Mouse (Mus musculus): Measurements from ENCODE around the gene Wfdc2.

Gene Wfdc2

GRCm38 (mm10) chr2:164615386-164615785 lies 53.2 kb downstream of the Wfdc2 start:
- in situ Hi-C loops (cut with MboI): no loop called here

Data from mature B cell (primary cell).